Mouse (Mus musculus): ENCODE measurements around the gene Alyref. TPM values are rescaled to one million over a fixed set of nuclear protein-coding genes. Genes with fewer than 3 reads are reported as not detected.

Alyref gene
- polyA plus RNA-seq, 1 experiment = 22.1 TPM

DNA sequence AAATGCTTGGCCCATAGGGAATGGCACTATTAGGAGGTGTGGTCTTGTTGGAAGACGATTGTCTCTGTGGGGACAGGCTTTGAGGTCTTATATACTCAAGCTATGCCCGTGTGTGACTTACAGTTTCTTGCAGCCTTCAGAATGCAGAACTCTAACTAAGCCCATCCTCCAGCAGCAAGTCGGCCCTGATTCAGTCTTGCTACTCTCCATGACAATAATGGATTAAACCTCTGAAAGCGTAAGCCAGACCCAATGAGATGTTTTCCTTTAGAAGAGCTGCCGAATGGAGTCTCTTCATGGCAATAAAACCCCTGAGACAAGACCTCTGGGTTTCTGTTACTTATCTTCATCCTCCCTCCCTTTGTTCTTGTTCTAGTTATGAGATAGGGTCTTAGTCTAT, 36.6 kb upstream of the Alyref start:
- no peak for TF ChIP-seq POLR2A (IDR thresholded peaks at IDR 0.05; ENCODE audit: low read depth, low read length)
- TF ChIP-seq CTCF (IDR thresholded peaks at IDR 0.05; ENCODE audit: extremely low read depth, insufficient read depth, insufficient read length, insufficient replicate concordance) = no peak
- WGBS = 93% methylated on average over 5 of the region's 5 CpGs

DNA sequence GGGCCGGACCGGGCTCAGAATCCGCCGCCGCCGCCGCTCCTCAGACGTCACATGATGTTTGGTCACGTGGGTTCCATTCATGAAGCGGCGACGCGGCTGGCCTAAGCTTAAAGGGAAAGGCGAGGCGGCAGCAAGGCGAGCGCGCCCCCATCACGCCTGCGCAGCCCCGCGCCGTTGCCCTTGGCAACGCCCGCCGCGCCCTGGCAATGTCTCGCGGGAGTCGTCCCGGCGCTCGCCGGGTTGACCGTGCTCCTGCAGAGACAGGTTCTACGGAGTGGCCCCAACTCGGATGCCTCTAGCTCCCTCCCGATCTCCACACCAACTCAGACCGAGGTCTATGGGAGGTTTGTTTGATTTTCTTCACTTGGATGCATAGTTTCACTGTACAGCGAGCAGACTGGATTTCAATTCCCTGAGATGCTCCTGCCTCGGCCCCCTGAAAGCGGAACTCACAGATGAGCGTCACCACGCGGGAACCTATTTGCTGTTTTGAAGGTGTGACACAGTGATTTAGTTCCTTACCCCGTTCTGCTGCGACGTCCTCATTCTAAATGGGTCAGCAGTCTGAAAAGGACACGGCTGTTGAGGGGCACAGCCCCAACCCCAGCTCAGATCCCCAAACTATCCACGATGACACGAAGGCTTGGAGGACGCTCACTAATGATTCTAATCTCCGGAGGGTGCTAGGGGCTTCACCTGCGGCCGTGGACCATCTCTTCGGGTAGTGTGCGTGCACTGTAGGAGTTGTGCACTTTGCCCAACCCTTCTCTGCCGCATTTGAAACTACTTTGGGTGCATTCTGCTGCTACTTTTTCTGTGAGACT, 35.6 kb upstream of the Alyref start, which contains the start of gene Mafg:
Gene Mafg (minus strand): TSS at position 81 of the 824 bp plus-strand sequence.
- Histone ChIP-seq H3K27me3 (ENCODE audit: control insufficient read depth, insufficient read depth, low read length) (no peaks in the 10 kb centered on the region), H3K27ac (ENCODE audit: insufficient read depth, low read length) (peak within 1 kb of the TSS; percentile 50), H3K4me3 (ENCODE audit: extremely low read depth, insufficient read depth, insufficient read length) (peak within 1 kb of the TSS; percentile 69), H3K36me3 (ENCODE audit: control insufficient read depth, insufficient read depth, low read length) (0 out of 2 replicates have a peak, but pooled peaks cover 1% of the 10 kb centered on the region), H3K4me1 (ENCODE audit: control insufficient read depth, insufficient read depth, insufficient read length) (peaks cover 36% of the 10 kb centered on the region)
- WGBS = 14% methylated on average over 58 of the region's 58 CpGs
- DNase-seq (ENCODE audit: low read depth in 1 of 2, low spot score in 2 of 2) = peak; percentile 86
- TF ChIP-seq CTCF (IDR thresholded peaks at IDR 0.05; ENCODE audit: extremely low read depth, insufficient read depth, insufficient read length, insufficient replicate concordance) (no peak), POLR2A (IDR thresholded peaks at IDR 0.05; ENCODE audit: low read depth, low read length) (no peak; the same call in 1 of the 2 replicates)

More for the DNA sequence above, 36.6 kb upstream of the Alyref start:
- H3K4me1 ChIP-seq (ENCODE audit: control insufficient read depth, insufficient read depth, insufficient read length) = peaks cover 25% of the 10 kb centered on the region
- no peaks in the 10 kb centered on the region for H3K27me3 ChIP-seq (ENCODE audit: control insufficient read depth, insufficient read depth, low read length)
- no peak overlapping the region for H3K27ac ChIP-seq (ENCODE audit: insufficient read depth, low read length)
- no peak overlapping the region for H3K4me3 ChIP-seq (ENCODE audit: extremely low read depth, insufficient read depth, insufficient read length)
- DNase-seq (ENCODE audit: low read depth in 1 of 2, low spot score in 2 of 2) = no peak
- no peaks in the 10 kb centered on the region for H3K36me3 ChIP-seq (ENCODE audit: control insufficient read depth, insufficient read depth, low read length)

DNA sequence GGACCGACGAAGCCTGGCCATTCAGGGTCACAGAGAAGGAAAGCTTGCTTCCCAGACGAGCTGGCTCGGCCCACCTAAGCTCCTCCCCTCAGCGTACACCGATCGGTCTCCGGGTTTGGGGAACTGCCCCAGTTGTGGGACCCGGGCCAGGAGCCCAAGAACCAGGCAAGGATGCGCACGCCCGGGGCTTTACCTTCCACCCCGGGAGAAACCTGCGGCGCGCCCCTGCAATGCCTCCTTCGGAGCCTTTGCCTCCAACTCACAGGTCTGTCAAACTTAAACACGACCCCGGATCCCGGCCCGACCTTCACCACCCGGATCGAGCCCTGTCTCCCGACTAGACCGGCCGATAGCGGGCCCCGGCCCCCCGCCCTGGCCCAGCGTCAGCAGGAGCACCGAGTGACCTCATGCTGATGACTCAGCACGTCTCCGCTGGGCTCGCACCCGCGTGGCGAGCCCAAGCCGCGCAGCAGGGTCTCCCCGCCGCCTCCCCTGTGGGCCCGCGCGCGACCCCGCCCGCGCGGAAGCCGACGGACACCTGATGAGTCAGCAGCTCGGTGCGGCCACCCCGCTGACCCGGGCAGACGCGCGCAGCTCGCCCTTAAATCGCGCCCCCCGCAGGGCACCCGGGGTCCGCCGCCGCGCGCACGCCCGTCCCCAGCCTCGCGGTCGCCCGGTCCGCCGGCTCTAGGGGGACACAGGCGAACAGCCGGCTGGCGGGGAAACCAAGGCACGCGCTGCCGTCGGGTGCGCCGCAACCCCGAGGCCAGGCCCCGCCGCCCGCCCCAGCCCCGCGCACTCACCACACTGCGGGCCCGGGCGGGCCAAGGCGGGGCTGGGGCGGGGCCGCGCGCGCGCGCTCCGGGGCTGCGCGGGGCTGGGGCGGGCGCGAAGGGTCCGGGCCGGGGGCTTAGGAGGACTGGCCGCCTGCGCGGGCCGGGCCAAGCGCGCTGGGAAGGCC, 34.7 kb upstream of the Alyref start:
- Histone ChIP-seq H3K27me3 (ENCODE audit: control insufficient read depth, insufficient read depth, low read length) (no peaks in the 10 kb centered on the region), H3K36me3 (ENCODE audit: control insufficient read depth, insufficient read depth, low read length) (0 out of 2 replicates have a peak, but pooled peaks cover 1% of the 10 kb centered on the region), H3K27ac (ENCODE audit: insufficient read depth, low read length) (peak overlapping the region; percentile 50), H3K4me1 (ENCODE audit: control insufficient read depth, insufficient read depth, insufficient read length) (peaks cover 39% of the 10 kb centered on the region), H3K4me3 (ENCODE audit: extremely low read depth, insufficient read depth, insufficient read length) (peak overlapping the region; percentile 69)
- TF ChIP-seq POLR2A (IDR thresholded peaks at IDR 0.05; ENCODE audit: low read depth, low read length) (no peak), CTCF (IDR thresholded peaks at IDR 0.05; ENCODE audit: extremely low read depth, insufficient read depth, insufficient read length, insufficient replicate concordance) (no peak)
- under 1% methylated on average over 83 of the region's 116 CpGs for WGBS
- DNase-seq (ENCODE audit: low read depth in 1 of 2, low spot score in 2 of 2) = peak in 1 of 2 experiments; percentile 56

DNA sequence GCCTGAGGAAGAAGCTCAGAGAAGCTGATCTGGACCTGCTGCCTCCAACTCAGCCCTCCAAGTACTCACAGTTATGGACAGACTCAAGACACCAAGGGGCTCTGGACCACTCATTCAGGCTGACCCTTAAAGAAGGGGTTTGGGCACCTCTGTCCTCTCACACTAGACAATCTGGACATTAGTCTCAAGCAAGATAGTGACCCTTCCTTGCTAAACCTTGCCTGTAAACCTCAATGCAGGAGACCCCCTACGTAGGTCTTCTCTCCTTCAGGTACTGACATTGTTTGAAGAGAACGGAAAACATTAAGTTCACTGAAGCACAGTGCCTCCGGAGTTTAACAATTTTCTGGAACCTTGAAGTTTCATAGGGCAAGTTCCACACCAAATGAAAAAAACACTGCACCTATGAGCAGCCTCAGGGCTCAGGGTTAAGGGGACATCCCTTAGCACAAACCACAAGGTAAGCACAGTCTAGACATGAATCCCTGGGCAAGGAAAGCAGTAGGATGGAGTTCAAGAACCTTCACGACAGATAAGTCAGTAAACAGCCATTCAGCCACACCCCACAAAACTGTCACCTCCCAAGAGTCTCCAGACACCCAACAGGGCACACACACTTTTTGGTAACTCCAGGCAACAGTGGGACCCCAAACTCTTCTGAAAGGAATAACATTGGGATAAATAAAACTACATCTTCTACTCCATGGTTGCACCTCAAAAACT, 33.7 kb upstream of the Alyref start:
- Histone ChIP-seq H3K27me3 (ENCODE audit: control insufficient read depth, insufficient read depth, low read length) (no peaks in the 10 kb centered on the region), H3K36me3 (ENCODE audit: control insufficient read depth, insufficient read depth, low read length) (0 out of 2 replicates have a peak, but pooled peaks cover 1% of the 10 kb centered on the region), H3K4me3 (ENCODE audit: extremely low read depth, insufficient read depth, insufficient read length) (peak overlapping the region; percentile 69; the same call in 1 of the 2 replicates), H3K27ac (ENCODE audit: insufficient read depth, low read length) (peak overlapping the region; percentile 80; the same call in 1 of the 2 replicates), H3K4me1 (ENCODE audit: control insufficient read depth, insufficient read depth, insufficient read length) (peaks cover 45% of the 10 kb centered on the region)
- 32% methylated on average over 4 of the region's 4 CpGs for WGBS
- TF ChIP-seq POLR2A (IDR thresholded peaks at IDR 0.05; ENCODE audit: low read depth, low read length) = no peak
- no peak for TF ChIP-seq CTCF (IDR thresholded peaks at IDR 0.05; ENCODE audit: extremely low read depth, insufficient read depth, insufficient read length, insufficient replicate concordance)
- no peak for DNase-seq (ENCODE audit: low read depth in 1 of 2, low spot score in 2 of 2)

DNA sequence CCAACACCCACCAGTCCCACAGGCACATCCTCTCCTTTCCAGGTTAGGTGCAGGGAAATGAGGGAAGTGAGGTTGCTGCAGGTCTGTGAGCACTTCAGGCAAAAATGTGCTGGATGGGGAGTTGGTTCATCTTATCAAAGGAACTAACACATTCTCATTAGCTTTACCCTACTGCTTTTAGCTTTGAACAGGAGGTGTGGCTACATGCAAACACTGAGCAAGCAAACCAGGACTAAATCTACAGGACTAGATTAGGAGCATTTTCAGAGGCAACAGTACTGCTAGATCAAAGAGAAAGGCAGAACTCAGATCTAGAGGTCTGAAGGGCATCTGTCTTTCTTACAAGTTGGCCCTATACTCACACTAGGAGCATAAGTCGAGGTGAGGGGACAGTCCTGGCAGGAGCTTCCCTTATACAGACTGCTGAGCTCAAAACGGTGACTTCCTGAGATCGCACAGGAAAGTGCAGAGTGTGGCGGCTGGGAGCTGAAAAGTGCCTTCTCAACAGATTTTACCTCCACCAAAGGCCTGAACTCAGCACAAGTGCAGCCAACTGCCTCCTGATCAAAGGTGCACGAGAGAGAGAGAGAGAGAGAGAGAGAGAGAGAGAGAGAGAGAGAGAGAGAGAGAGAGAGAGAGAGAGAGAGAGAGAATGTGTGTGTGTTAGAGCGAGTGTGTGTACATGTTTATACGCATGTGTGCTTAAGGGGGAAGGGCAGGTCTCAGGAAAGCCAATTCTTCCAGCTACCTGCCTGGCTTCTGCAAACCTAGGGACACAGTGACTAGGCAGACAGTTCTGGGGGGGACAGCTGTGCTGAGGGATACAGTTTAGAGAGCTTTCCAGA, 32.9 kb upstream of the Alyref start:
- no peak for TF ChIP-seq POLR2A (IDR thresholded peaks at IDR 0.05; ENCODE audit: low read depth, low read length)
- TF ChIP-seq CTCF (IDR thresholded peaks at IDR 0.05; ENCODE audit: extremely low read depth, insufficient read depth, insufficient read length, insufficient replicate concordance) = no peak
- Histone ChIP-seq H3K36me3 (ENCODE audit: control insufficient read depth, insufficient read depth, low read length) (0 out of 2 replicates have a peak, but pooled peaks cover 1% of the 10 kb centered on the region), H3K4me1 (ENCODE audit: control insufficient read depth, insufficient read depth, insufficient read length) (peaks cover 45% of the 10 kb centered on the region), H3K27me3 (ENCODE audit: control insufficient read depth, insufficient read depth, low read length) (no peaks in the 10 kb centered on the region), H3K27ac (ENCODE audit: insufficient read depth, low read length) (peak overlapping the region; percentile 80), H3K4me3 (ENCODE audit: extremely low read depth, insufficient read depth, insufficient read length) (no peak overlapping the region)
- DNase-seq (ENCODE audit: low read depth in 1 of 2, low spot score in 2 of 2) = no peak
- 11% methylated on average over 7 of the region's 7 CpGs for WGBS

Measured in spleen, adult 2 months (tissue).